Mouse (Mus musculus) forebrain, embryonic 10.5 days (tissue): Measurements from ENCODE around the gene Pomc. TPM values are rescaled to one million over a fixed set of nuclear protein-coding genes. Genes with fewer than 3 reads are reported as not detected.

Experiments used
- DNase-seq: peaks from one replicate; pipeline ENCODE4 v3.0.0-alpha.2; 2017; ENCODE audit warnings: low spot score; ENCODE audit errors: extremely low spot score
- H3K27ac ChIP-seq: fragments of 300-500 bp; sonication (generic); 2 replicates; pipeline ENCODE4 v1.5.1; 2016; ENCODE audit warnings: mild to moderate bottlenecking
- H3K27me3 ChIP-seq: fragments of 300-500 bp; sonication (generic); 2 replicates; pipeline ENCODE4 v1.6.1; 2016; ENCODE audit warnings: mild to moderate bottlenecking; ENCODE audit not compliant: poor library complexity, severe bottlenecking
- H3K36me3 ChIP-seq: fragments of 300-500 bp; sonication (generic); replicated peaks from 2 replicates; pipeline ENCODE4 v1.6.1; 2016; ENCODE audit warnings: mild to moderate bottlenecking, moderate library complexity
- H3K4me1 ChIP-seq: fragments of 300-500 bp; sonication (generic); 2 replicates; pipeline ENCODE4 v1.6.1; 2016
- H3K4me3 ChIP-seq: fragments of 300-500 bp; sonication (generic); 2 replicates; pipeline ENCODE4 v1.5.1; 2016; ENCODE audit warnings: mild to moderate bottlenecking, moderate library complexity
- H3K9me3 ChIP-seq: fragments of 300-500 bp; sonication (generic); 2 replicates; pipeline ENCODE4 v1.6.1; 2016; ENCODE audit warnings: mild to moderate bottlenecking, moderate library complexity
- WGBS: fragments of 180-500 bp; shearing (Covaris S2); methylation state at CpG from one replicate; pipeline ENCODE4 v1.1.7; 2016; 5-methylcytosine and 5-hydroxymethylcytosine counted together
- polyA plus RNA-seq: library from polyadenylated mRNA; unstranded; fragments of >200 nt; fragmentation: Nextera tagmentation; extraction: Ambion mirVana; gene quantifications from 2 replicates; pipeline ENCODE4 v1.2.1, GENCODE M21; 2016

The Pomc gene
- 6.1 and 9.1 TPM in 2 replicates for polyA plus RNA-seq

DNA sequence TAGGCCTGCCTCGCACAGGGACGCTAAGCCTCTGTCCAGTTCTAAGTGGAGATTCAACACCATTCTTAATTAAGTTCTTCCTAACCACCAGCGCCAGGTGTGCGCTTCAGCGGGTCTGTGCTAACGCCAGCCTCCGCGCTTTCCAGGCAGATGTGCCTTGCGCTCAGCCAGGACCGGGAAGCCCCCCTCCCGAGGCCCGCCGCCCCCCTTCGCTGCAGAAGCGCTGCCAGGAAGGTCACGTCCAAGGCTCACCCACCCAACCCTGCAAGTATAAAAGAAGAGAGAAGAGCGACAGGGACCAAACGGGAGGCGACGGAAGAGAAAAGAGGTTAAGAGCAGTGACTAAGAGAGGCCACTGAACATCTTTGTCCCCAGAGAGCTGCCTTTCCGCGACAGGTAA, at the start of gene Pomc:
Pomc (plus strand) TSS at position 301 of the 400 bp plus-strand sequence.
- peaks cover 37% of the 10 kb centered on the region for H3K27me3 ChIP-seq
- H3K4me1 ChIP-seq, result peaks cover 10% of the 10 kb centered on the region
- H3K4me3 ChIP-seq, result no peak within 1 kb of the TSS
- H3K9me3 ChIP-seq, result no peaks in the 10 kb centered on the region
- no peak within 1 kb of the TSS for H3K27ac ChIP-seq
- no peaks in the 10 kb centered on the region for H3K36me3 ChIP-seq
- WGBS, result 18% methylated on average over 22 of the region's 22 CpGs
- no peak for DNase-seq

DNA sequence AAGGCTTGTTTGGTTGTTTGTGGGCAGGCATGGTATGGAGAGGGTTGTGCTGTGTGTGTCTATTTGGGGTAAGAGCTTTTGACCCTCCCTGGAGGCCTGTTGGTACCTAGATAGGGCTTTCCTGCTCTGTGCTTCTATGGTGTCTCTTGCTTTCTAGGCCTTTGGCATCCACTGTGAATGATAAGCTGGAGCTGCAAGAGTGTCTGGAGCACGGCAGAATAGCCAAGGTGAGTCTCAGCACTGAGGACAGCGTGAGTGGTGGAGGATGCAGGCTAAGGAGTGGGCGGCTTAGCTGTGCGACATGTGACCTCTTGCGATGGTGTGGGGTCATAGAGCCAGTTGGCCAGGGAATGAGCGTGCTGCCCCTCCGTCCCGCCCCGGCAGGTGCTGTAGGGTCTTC, 49.3 kb upstream of the Pomc start:
- Histone ChIP-seq H3K4me3 (no peak overlapping the region), H3K27me3 (no peaks in the 10 kb centered on the region), H3K9me3 (no peaks in the 10 kb centered on the region), H3K36me3 (peaks cover 94% of the 10 kb centered on the region), H3K4me1 (no peaks in the 10 kb centered on the region), H3K27ac (no peak overlapping the region)
- DNase-seq, result no peak
- WGBS, result 91% methylated on average over 9 of the region's 9 CpGs

DNA sequence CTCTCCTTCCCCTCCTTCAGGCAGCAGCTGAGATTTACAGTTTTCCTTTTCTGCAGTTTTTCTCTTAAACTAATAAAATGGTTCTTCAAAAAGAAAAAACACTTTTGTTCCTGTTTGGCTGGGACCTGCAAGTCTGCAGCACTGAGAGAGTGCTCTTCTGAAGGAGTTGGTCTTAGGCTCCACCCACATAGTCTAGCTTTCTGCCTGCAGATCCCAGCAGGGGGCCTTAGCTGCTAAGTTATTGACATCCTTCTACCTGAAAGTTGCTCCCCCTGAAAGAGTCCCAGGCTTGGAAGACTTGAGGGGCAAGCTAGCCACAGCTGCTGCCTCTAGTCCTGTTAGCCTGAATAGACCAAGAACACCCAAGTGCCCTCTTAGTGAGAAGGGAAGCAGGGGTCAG, 48.4 kb upstream of the Pomc start:
- Histone ChIP-seq H3K36me3 (peaks cover 94% of the 10 kb centered on the region), H3K27me3 (no peaks in the 10 kb centered on the region), H3K4me1 (no peaks in the 10 kb centered on the region), H3K9me3 (no peaks in the 10 kb centered on the region), H3K27ac (no peak overlapping the region), H3K4me3 (no peak overlapping the region)
- DNase-seq, result no peak

DNA sequence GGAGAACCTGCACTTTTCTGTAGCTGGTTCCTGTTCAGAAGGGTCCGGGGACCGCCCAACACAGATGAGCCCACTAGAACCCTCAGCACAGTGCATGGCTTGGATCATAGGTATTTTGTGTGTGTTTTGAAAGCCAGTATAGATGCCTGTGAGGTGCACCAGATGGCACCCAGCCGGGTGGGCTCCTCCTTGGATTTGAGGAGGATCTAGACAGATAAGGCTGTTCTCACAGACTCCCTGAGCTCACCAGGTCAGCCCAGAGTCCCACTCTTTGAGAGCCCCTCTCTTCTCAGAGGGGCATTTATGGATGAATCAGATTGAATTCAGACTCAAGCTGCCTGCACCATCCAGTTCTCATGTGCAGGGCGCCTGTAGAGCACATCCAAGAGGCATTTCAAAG, 47.7 kb upstream of the Pomc start:
- H3K9me3 ChIP-seq, result no peaks in the 10 kb centered on the region
- peaks cover 90% of the 10 kb centered on the region for H3K36me3 ChIP-seq
- DNase-seq, result no peak
- no peak overlapping the region for H3K4me3 ChIP-seq
- 85% methylated on average over 4 of the region's 4 CpGs for WGBS
- H3K4me1 ChIP-seq, result no peaks in the 10 kb centered on the region
- no peak overlapping the region for H3K27ac ChIP-seq
- no peaks in the 10 kb centered on the region for H3K27me3 ChIP-seq

DNA sequence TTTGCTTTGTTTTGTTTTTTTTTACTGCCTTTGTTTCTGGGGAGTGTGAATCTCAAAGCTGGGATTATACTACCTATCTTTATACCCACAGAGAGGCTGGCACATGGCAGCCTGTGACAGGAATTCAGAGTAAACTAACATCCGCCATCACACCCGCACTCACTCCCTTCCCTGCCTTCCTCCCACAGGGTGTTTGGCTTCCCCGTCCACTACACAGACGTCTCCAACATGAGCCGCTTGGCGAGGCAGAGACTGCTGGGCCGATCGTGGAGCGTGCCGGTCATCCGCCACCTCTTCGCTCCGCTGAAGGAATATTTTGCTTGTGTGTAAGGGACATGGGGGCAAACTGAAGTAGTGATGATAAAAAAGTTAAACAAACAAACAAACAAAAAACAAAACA, 47.3 kb upstream of the Pomc start:
- no peaks in the 10 kb centered on the region for H3K27me3 ChIP-seq
- H3K9me3 ChIP-seq, result no peaks in the 10 kb centered on the region
- peaks cover 90% of the 10 kb centered on the region for H3K36me3 ChIP-seq
- no peak overlapping the region for H3K27ac ChIP-seq
- no peak overlapping the region for H3K4me3 ChIP-seq
- WGBS, result 86% methylated on average over 13 of the region's 13 CpGs
- DNase-seq, result no peak
- H3K4me1 ChIP-seq, result no peaks in the 10 kb centered on the region

DNA sequence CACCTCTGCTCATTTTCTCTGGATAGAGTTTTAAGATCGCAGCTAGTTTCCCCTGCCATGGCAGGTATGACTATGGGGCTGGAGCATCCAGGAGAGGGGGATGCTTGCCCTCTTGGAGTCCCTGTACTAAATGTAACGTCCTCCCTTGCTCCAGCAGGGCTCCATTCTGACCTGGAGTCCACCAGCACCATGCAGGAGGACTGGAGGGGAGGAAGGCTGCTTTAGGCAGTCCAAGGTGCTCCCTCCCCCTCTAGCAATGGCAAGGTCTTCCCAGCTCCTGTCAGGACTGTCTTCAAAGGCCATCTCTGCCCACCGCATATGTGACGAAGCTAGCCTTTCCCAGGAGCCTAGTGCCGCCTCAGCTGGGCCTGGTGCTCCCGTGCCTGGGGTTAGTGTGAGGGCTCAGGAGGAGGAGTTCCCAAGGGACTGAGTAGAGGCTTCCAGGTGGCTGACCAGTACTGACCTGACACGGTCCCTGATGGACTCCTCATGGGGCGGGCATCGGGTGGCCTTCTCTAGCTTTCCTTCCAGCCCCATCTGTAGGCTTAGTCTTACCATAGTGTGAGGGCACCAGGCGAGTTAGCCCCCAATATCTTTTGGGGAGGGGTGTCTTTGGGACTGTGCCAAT, 44.2 kb upstream of the Pomc start:
- Histone ChIP-seq H3K27me3 (no peaks in the 10 kb centered on the region), H3K9me3 (no peaks in the 10 kb centered on the region), H3K4me1 (0 out of 2 replicates have a peak, but pooled peaks cover 2% of the 10 kb centered on the region), H3K4me3 (no peak overlapping the region), H3K36me3 (peaks cover 62% of the 10 kb centered on the region), H3K27ac (no peak overlapping the region)
- DNase-seq, result no peak
- 81% methylated on average over 10 of the region's 10 CpGs for WGBS

DNA sequence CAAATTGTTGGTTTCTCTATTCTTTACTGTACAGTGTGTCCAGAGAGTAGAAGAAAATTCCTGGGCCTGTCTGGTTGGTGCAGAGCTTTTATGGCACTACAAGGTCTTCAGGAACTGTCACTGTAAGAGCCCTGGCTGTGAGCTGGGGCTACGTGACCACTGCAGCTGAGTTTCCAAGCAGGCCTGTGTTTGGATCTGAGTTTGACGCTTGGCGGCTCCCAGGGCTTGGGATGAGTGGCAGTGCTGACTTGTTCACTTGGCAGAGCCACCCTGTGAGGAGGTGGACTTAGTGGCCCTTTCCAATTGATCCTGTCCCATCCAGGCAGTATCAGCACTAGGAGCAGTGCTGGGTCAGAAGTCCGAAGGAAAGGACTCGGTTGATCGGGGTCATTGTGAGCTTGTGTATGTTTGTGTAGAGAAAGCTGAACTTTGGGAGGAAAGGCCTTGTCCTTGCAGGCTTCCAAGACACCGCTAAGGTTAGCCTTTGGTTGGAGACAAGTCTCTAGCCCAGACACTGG, 42.9 kb upstream of the Pomc start:
- DNase-seq, result no peak
- Histone ChIP-seq H3K27ac (no peak overlapping the region), H3K27me3 (no peaks in the 10 kb centered on the region), H3K4me3 (no peak overlapping the region), H3K9me3 (no peaks in the 10 kb centered on the region), H3K4me1 (0 out of 2 replicates have a peak, but pooled peaks cover 2% of the 10 kb centered on the region), H3K36me3 (peaks cover 49% of the 10 kb centered on the region)
- WGBS, result 95% methylated on average over 7 of the region's 7 CpGs

DNA sequence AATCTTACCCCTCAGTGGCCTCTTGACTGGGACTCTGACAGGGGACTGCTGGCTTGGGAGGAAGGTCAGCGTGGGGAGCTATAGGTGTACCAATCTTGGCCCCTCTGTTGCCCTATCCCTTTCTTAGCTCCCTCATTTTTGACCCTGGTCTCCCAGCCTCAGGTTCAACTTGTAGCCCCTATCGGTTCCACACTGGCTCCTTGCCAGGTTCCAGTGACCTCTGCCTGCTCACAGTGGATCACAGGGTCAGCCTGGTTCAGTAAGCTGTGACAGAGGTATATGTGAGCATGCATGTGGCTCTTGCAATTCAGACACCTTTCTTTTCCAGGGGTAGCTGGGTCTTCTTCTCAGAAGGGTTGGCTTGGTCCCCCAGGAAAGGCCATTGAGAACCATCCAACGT, 38.9 kb upstream of the Pomc start:
- no peak overlapping the region for H3K27ac ChIP-seq
- DNase-seq, result no peak
- 80% methylated on average over 3 of the region's 3 CpGs for WGBS
- H3K4me3 ChIP-seq, result no peak overlapping the region
- H3K27me3 ChIP-seq, result no peaks in the 10 kb centered on the region
- H3K9me3 ChIP-seq, result no peaks in the 10 kb centered on the region
- peaks cover 11% of the 10 kb centered on the region for H3K36me3 ChIP-seq
- peaks cover 20% of the 10 kb centered on the region for H3K4me1 ChIP-seq

DNA sequence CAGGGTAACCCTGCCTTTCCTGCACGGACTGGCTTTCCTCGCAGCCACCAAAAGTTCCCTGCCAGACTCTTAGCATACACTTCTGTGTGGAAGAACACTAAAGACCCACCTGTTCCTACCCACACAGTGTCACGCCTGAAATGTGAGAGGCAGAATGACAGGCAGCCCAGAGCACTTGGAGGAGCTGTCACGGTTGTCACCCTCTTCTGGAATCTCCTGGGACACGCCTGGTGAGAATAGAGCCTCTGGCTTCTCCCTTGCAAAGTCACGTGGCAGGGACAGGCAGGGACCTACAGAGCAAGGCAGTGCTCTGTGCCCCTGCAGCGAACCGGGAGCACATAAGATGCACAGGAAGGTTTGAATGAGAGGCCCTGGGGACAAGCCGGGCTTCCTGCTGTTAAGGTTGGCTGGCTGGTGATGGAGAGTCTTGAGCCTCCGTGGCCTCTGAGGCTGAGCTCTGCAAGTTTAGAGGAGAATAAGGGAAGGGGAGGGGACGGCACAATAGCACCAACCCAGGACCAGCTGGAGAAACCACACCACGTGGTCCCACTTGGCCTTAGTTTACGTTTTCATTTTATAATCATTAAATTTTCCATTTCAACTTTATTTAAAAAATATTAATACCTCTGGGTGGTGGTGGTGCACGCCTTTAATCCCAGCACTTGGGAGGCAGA, 36.9 kb upstream of the Pomc start:
- H3K27me3 ChIP-seq, result no peaks in the 10 kb centered on the region
- H3K27ac ChIP-seq, result no peak overlapping the region
- H3K4me1 ChIP-seq, result peaks cover 27% of the 10 kb centered on the region
- DNase-seq, result no peak
- H3K4me3 ChIP-seq, result no peak overlapping the region
- peaks cover 2% of the 10 kb centered on the region; the same call in 1 of the 2 replicates for H3K36me3 ChIP-seq
- no peaks in the 10 kb centered on the region for H3K9me3 ChIP-seq
- 25% methylated on average over 14 of the region's 14 CpGs for WGBS

DNA sequence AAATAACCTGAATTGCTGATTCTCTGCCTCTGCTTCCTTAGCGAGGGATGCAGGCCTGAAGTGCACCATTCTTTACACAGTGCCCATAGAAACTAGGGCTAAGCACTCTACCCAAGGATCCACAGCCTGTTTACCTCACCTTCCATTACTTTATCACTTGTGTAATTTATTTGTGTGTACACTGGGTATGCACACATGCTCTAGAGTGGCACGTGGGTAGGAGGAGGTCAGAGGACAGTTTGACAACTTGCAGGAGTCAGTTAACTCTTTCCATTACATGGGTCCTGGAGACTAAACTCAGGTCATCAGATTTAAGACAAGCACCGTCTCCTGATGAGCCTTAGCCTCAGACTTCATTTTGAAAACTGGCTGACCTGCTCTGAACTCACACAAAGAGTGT, 36.2 kb upstream of the Pomc start:
- Histone ChIP-seq H3K9me3 (no peaks in the 10 kb centered on the region), H3K36me3 (peaks cover 2% of the 10 kb centered on the region; the same call in 1 of the 2 replicates), H3K4me1 (peaks cover 27% of the 10 kb centered on the region), H3K27ac (no peak overlapping the region), H3K4me3 (no peak overlapping the region), H3K27me3 (no peaks in the 10 kb centered on the region)
- 83% methylated on average over 3 of the region's 3 CpGs for WGBS
- no peak for DNase-seq

DNA sequence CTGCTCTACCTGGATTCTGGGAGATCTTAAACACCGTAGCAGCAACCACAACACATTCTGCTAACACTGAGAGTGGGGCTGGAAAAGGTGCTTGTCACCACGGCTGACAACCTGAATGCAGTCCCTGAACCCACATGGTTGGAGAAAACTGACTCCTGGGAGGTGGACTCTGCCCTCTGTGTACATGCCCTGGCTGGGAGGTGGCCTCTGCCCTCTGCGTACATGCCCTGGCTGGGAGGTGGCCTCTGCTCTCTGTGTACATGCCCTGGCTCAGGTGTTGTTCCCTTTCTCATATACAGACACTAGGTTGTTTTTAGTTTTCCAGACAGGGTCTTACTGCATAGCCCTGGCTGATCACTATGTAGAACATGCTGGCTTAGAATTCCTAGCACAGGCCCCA, 35.3 kb upstream of the Pomc start:
- Histone ChIP-seq H3K4me1 (peaks cover 24% of the 10 kb centered on the region), H3K36me3 (no peaks in the 10 kb centered on the region), H3K9me3 (no peaks in the 10 kb centered on the region), H3K4me3 (no peak overlapping the region), H3K27me3 (no peaks in the 10 kb centered on the region), H3K27ac (no peak overlapping the region)
- 86% methylated on average over 3 of the region's 3 CpGs for WGBS
- DNase-seq, result no peak

DNA sequence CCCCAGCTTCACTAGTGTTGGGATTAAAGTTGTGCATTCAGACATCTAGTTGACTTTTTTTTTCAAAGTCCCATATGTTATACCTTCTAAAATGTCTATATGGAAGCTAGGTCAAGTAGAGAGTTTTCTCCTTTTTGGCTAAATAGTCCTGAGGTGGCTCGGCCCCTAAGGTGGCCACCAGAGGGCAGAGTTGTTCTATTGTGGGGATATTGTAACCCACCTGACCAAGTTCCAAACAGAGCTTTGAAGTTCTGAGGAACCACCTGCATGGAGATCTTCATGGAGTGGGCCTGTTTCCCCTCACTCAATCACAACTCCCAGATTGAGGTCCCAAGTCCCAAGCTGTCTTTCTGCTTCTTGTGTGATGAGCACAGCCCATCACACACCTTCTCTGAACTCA, 28.6 kb upstream of the Pomc start:
- peak; percentile 53 for DNase-seq
- Histone ChIP-seq H3K36me3 (no peaks in the 10 kb centered on the region), H3K4me3 (no peak overlapping the region), H3K4me1 (peaks cover 6% of the 10 kb centered on the region; the same call in 1 of the 2 replicates), H3K9me3 (no peaks in the 10 kb centered on the region), H3K27ac (no peak overlapping the region), H3K27me3 (no peaks in the 10 kb centered on the region)
- 2% methylated on average over 1 of the region's 1 CpGs for WGBS

DNA sequence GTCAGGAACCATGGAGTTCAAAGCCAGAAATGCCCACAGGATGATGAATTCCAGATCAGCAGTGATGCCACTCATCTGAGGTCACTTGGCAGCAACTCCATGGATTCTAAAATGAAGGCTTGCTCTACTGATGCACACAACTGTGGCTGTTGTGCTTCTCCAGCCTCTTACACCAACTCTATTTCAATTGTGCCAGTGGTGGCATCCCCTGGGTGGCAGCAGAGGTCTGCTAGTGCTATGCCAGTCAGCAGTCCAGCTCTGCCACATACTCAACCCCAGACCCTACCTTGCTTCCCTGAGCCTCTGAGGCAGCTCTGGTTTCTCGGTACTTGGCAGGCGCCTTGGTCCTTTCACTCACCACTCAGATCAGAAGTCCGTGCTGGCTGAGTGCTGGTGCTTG, 25.9 kb upstream of the Pomc start:
- no peak overlapping the region for H3K27ac ChIP-seq
- H3K4me3 ChIP-seq, result no peak overlapping the region
- no peak for DNase-seq
- no peaks in the 10 kb centered on the region for H3K36me3 ChIP-seq
- no peaks in the 10 kb centered on the region for H3K9me3 ChIP-seq
- no peaks in the 10 kb centered on the region for H3K4me1 ChIP-seq
- WGBS, result 86% methylated on average over 3 of the region's 3 CpGs
- no peaks in the 10 kb centered on the region for H3K27me3 ChIP-seq
